Comparison of ENCODE assay signal across 19 mouse cellular contexts in the genomic region with DNA sequence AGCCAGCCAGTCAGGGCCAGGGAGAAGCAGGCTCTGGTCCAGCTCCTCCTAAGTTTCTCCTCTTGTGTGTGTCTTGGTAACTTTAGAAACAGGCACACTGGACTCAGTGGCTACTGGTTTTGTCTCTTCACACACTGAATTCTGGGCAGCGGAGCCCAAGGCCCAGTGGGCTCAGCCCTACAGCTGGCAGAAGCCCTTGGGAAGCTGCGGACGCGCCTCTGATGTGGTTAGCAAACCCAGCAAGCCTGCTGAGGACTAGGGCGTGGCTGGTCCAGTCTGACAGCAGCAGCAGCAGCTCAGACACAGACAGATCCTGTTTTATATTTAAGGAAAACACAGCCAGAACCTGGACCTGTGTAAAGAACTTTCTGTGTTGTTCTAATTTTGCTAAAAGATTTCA.
"Had no signal": no experiment of that assay in that cellular context is flagged by ENCODE, and none has a peak within 500 bp of the region (broad histone marks: within the 10 kb centered on the region; RNA-seq: fewer than 3 reads in every experiment).

No protein-coding gene starts in this region.

- DNase-seq: kidney, postnatal 36 days; layer of hippocampus, adult 9-11 months; layer of hippocampus, postnatal 36 days; liver; liver, embryonic 13.5 days; liver, postnatal 0 days; lung, postnatal 14 days; retina, postnatal 1 day; right cerebral cortex, postnatal 4 days; spleen, adult 18-20 months; thymus, adult 18-20 months; thymus, postnatal 14 days had no signal

- H3K27ac ChIP-seq: kidney, postnatal 0 days; limb, embryonic 12.5 days; liver, embryonic 13.5 days; lung, embryonic 15.5 days; macrophage; midbrain, embryonic 15.5 days had no signal

- H3K4me3 ChIP-seq: limb, embryonic 12.5 days; liver, embryonic 13.5 days; lung, embryonic 15.5 days; megakaryocyte, embryonic 14.5 days; midbrain, embryonic 15.5 days had no signal

- H3K27me3 ChIP-seq: limb, embryonic 12.5 days; liver, embryonic 13.5 days; lung, embryonic 15.5 days; midbrain, embryonic 15.5 days had no signal

- H3K9ac ChIP-seq: limb, embryonic 12.5 days; liver, embryonic 13.5 days; liver, postnatal 0 days; lung, embryonic 15.5 days; midbrain, embryonic 15.5 days had no signal

- H3K4me2 ChIP-seq: limb, embryonic 12.5 days; liver, embryonic 13.5 days; lung, embryonic 15.5 days; midbrain, embryonic 11.5 days; midbrain, embryonic 15.5 days had no signal

- H3K4me1 ChIP-seq: limb, embryonic 12.5 days; liver, embryonic 13.5 days; lung, embryonic 15.5 days had no signal

- H3K9me3 ChIP-seq: limb, embryonic 12.5 days; liver, embryonic 13.5 days; lung, embryonic 15.5 days; megakaryocyte, embryonic 14.5 days; midbrain, embryonic 15.5 days had no signal

- ATAC-seq: liver, postnatal 0 days; midbrain, embryonic 15.5 days had no signal
